Mouse (Mus musculus): Measurements from ENCODE around the gene Glul. TPM values are rescaled to one million over a fixed set of nuclear protein-coding genes. Genes with fewer than 3 reads are reported as not detected.

Gene Glul
- polyA plus RNA-seq, 1 experiment = 31.6 TPM

DNA sequence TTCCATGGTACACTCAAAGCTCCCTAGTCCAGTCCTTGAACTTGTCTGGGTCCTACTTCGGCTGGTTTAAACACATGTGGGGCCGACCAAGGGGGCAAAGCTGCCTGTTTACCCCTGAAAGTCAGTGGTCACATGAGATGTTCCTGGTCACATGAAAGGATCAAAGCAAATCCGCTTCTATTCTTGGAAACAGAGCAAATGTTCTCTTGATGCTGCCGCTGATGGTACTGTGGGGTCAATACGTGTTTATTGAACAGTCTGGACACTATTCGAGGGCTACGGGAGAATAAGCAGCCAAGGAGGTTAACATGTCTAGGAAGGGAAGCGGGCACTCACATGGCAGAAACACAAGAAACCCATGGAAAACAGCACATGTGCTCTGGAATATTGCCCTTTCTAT is 2.5 kb upstream of the Glul start:
- peaks cover 6% of the 10 kb centered on the region for H3K27me3 ChIP-seq (ENCODE audit: control insufficient read depth, insufficient read depth, insufficient read length)
- TF ChIP-seq MYOG (IDR thresholded peaks at IDR 0.05; ENCODE audit: control insufficient read depth, extremely low read depth, insufficient read length) (no peak), MAX (IDR thresholded peaks at IDR 0.05) (no peak), USF1 (IDR thresholded peaks at IDR 0.05; ENCODE audit: low read depth) (no peak), CTCF (IDR thresholded peaks at IDR 0.05; ENCODE audit: control insufficient read depth, insufficient read depth, insufficient read length) (no peak), FOSL1 (IDR thresholded peaks at IDR 0.05; ENCODE audit: insufficient read depth, low read length, poor library complexity, severe bottlenecking) (no peak), CEBPB (IDR thresholded peaks at IDR 0.05; ENCODE audit: low read depth) (no peak), MYOD1 (IDR thresholded peaks at IDR 0.05; ENCODE audit: control insufficient read depth, insufficient read length, low read depth) (no peak)
- H3K36me3 ChIP-seq (ENCODE audit: control insufficient read depth, insufficient read depth) = no peaks in the 10 kb centered on the region
- no peaks in the 10 kb centered on the region for H3K79me3 ChIP-seq (ENCODE audit: low read depth)
- no peak overlapping the region for H3ac ChIP-seq (ENCODE audit: control insufficient read depth, insufficient read length, low read depth)
- H3K79me2 ChIP-seq (ENCODE audit: control insufficient read depth, insufficient read depth) = no peaks in the 10 kb centered on the region
- H3K4me3 ChIP-seq (ENCODE audit: insufficient read depth, poor library complexity, severe bottlenecking) = no peak overlapping the region

DNA sequence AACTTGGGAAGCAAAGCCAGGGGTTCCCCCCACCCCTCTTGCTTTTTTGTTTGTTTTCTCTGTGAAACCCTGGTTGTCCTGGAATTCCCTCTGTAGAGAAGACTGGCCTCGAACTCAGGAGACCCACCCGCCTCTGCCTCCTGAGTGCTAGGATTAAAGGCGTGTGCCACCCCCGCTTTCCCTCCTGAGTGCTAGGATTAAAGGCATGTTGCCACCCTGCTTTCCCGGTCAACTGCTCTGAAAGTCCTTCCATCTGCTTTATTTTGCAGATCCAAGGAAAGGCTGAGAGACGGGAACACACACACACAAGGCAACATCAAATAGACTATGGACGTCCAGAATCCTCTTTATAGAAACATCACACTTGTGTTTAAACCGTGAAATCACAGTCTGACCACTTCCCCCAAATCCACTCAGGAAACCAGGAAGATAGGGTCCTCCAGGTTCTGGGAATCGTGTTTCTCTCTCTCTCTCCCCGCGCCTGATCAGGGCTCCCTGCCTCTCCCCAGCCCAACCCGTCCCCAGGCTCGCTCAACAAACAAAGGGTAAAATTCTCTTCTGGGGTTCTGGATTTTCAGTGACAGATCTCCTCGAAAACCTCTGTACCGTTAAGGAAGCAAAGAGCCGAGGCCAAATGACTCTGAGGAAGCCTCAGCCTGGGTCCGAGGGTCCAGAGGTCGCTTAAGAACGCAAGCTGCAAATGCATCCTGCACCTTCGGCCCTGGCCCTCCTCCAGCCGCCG is 584 bp upstream of the Glul start:
- Histone ChIP-seq H3K79me3 (ENCODE audit: low read depth) (no peaks in the 10 kb centered on the region), H3K36me3 (ENCODE audit: control insufficient read depth, insufficient read depth) (peaks cover 9% of the 10 kb centered on the region), H3K79me2 (ENCODE audit: control insufficient read depth, insufficient read depth) (no peaks in the 10 kb centered on the region), H3K4me3 (ENCODE audit: insufficient read depth, poor library complexity, severe bottlenecking) (peak overlapping the region; percentile 18), H3K27me3 (ENCODE audit: control insufficient read depth, insufficient read depth, insufficient read length) (peaks cover under 1% of the 10 kb centered on the region), H3ac (ENCODE audit: control insufficient read depth, insufficient read length, low read depth) (no peak overlapping the region)
- TF ChIP-seq FOSL1 (IDR thresholded peaks at IDR 0.05; ENCODE audit: insufficient read depth, low read length, poor library complexity, severe bottlenecking) (no peak), MAX (IDR thresholded peaks at IDR 0.05) (no peak), MYOG (IDR thresholded peaks at IDR 0.05; ENCODE audit: control insufficient read depth, extremely low read depth, insufficient read length) (no peak), USF1 (IDR thresholded peaks at IDR 0.05; ENCODE audit: low read depth) (no peak), CEBPB (IDR thresholded peaks at IDR 0.05; ENCODE audit: low read depth) (no peak)

DNA sequence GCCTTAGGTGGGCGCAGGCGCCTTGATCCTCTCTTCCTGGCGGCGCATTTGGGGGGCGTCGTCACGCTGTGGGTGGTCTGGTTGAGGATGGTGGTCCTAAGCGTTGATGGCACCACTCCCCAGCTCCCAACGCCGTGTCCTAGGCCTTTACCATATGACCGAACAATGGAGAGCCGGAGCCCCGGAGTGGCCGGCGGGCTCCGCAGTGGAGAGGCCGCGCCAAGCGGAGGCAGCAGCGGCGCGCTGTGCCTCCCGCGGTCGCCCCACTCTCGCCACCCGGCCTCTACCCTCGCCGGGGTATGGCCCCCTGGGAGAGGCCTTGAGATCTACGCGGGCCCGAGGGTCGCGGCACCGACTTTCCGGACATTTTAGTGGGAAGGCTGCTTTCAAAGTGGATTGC is 637 bp downstream of the Glul start:
- Histone ChIP-seq H3K27me3 (ENCODE audit: control insufficient read depth, insufficient read depth, insufficient read length) (no peaks in the 10 kb centered on the region), H3K79me3 (ENCODE audit: low read depth) (no peaks in the 10 kb centered on the region), H3K36me3 (ENCODE audit: control insufficient read depth, insufficient read depth) (peaks cover 19% of the 10 kb centered on the region), H3ac (ENCODE audit: control insufficient read depth, insufficient read length, low read depth) (peak overlapping the region; percentile 75), H3K79me2 (ENCODE audit: control insufficient read depth, insufficient read depth) (no peaks in the 10 kb centered on the region), H3K4me3 (ENCODE audit: insufficient read depth, poor library complexity, severe bottlenecking) (peak overlapping the region; percentile 55)
- TF ChIP-seq USF1 (IDR thresholded peaks at IDR 0.05; ENCODE audit: low read depth) (no peak), CTCF (IDR thresholded peaks at IDR 0.05; ENCODE audit: control insufficient read depth, insufficient read depth, insufficient read length) (no peak), MAX (IDR thresholded peaks at IDR 0.05) (no peak), MYOD1 (IDR thresholded peaks at IDR 0.05; ENCODE audit: control insufficient read depth, insufficient read length, low read depth) (no peak), MYOG (IDR thresholded peaks at IDR 0.05; ENCODE audit: control insufficient read depth, extremely low read depth, insufficient read length) (no peak), FOSL1 (IDR thresholded peaks at IDR 0.05; ENCODE audit: insufficient read depth, low read length, poor library complexity, severe bottlenecking) (no peak), CEBPB (IDR thresholded peaks at IDR 0.05; ENCODE audit: low read depth) (no peak)

DNA sequence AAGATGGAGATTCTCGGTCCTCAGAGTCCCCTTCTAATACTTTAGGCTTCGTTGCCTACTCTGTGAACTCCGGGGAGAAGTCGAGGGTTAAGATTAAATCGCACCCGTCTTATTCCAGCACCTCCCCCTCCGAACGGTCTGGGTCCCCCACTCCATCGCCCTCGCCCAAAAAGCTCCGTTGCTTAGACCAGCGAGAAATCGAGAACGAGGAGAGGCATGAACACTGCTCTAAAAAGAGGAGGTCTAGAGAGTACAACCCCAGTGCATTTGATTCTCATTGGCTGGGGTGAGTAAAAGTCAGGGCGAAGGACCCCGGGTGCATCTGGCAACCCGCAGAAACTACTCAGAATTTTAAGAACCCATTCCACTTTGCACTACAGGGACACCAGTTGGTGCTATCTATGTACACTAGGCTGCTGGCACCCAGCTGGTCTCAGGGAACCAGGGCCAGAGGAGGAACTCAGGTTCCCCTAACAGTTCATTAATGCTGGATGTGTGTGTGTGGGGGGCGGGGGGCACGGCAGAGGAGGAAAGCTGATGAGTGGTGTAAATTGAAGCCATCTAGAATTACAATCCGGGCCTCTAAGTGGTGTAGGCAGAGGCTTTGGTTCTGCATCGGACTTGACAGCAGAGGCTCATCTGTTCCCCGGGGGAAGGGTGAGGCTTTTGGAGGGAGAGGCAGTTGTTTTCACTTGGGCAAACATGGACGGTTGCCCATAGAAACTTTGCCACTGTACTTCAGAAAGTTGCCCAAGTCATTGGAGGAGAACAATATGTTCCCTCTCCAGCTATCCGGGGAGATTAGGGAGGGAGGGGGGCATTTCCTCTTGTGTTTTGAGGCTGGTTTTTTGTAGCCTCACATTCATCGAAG is 1.4 kb downstream of the Glul start:
- H3ac ChIP-seq (ENCODE audit: control insufficient read depth, insufficient read length, low read depth) = peak overlapping the region; percentile 75
- H3K4me3 ChIP-seq (ENCODE audit: insufficient read depth, poor library complexity, severe bottlenecking) = peak overlapping the region; percentile 55
- TF ChIP-seq MAX (IDR thresholded peaks at IDR 0.05) (no peak), CEBPB (IDR thresholded peaks at IDR 0.05; ENCODE audit: low read depth) (no peak), CTCF (IDR thresholded peaks at IDR 0.05; ENCODE audit: control insufficient read depth, insufficient read depth, insufficient read length) (no peak), MYOD1 (IDR thresholded peaks at IDR 0.05; ENCODE audit: control insufficient read depth, insufficient read length, low read depth) (no peak), USF1 (IDR thresholded peaks at IDR 0.05; ENCODE audit: low read depth) (no peak)
- peaks cover 20% of the 10 kb centered on the region for H3K36me3 ChIP-seq (ENCODE audit: control insufficient read depth, insufficient read depth)
- H3K79me3 ChIP-seq (ENCODE audit: low read depth) = no peaks in the 10 kb centered on the region
- H3K79me2 ChIP-seq (ENCODE audit: control insufficient read depth, insufficient read depth) = no peaks in the 10 kb centered on the region
- no peaks in the 10 kb centered on the region for H3K27me3 ChIP-seq (ENCODE audit: control insufficient read depth, insufficient read depth, insufficient read length)

DNA sequence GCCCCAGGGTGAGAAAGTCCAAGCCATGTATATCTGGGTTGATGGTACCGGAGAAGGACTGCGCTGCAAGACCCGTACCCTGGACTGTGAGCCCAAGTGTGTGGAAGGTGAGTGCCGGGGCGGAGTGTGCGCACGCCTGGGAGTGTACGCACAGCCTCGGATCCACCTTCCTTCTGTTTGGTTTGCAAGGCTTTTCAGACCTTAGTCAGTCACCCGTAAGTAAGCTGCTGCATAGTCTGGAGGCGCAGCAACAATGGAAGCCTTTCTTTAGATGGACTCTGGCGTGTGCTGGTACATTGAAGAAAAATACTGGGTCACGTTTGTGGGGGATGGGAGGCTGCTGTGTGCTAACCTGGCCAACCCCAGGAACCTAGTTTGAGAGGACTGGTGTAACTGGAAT is 3.3 kb downstream of the Glul start:
- Histone ChIP-seq H3K79me2 (ENCODE audit: control insufficient read depth, insufficient read depth) (no peaks in the 10 kb centered on the region), H3K4me3 (ENCODE audit: insufficient read depth, poor library complexity, severe bottlenecking) (no peak overlapping the region), H3K36me3 (ENCODE audit: control insufficient read depth, insufficient read depth) (peaks cover 36% of the 10 kb centered on the region), H3K79me3 (ENCODE audit: low read depth) (no peaks in the 10 kb centered on the region), H3ac (ENCODE audit: control insufficient read depth, insufficient read length, low read depth) (no peak overlapping the region), H3K27me3 (ENCODE audit: control insufficient read depth, insufficient read depth, insufficient read length) (no peaks in the 10 kb centered on the region)
- TF ChIP-seq MYOD1 (IDR thresholded peaks at IDR 0.05; ENCODE audit: control insufficient read depth, insufficient read length, low read depth) (no peak), MAX (IDR thresholded peaks at IDR 0.05) (no peak), USF1 (IDR thresholded peaks at IDR 0.05; ENCODE audit: low read depth) (no peak), MYOG (IDR thresholded peaks at IDR 0.05; ENCODE audit: control insufficient read depth, extremely low read depth, insufficient read length) (no peak), FOSL1 (IDR thresholded peaks at IDR 0.05; ENCODE audit: insufficient read depth, low read length, poor library complexity, severe bottlenecking) (no peak), CEBPB (IDR thresholded peaks at IDR 0.05; ENCODE audit: low read depth) (no peak), CTCF (IDR thresholded peaks at IDR 0.05; ENCODE audit: control insufficient read depth, insufficient read depth, insufficient read length) (no peak)

Measured in C2C12 (cell line).